Mouse (Mus musculus): ENCODE results near the gene Cdk5r1. TPM values are rescaled to one million over a fixed set of nuclear protein-coding genes. Genes with fewer than 3 reads are reported as not detected.

The Cdk5r1 gene
- polyA plus RNA-seq, 1 experiment from 2014 or later: 1.6 TPM

Other genes starting within 250 kb of the Cdk5r1 start
- 0.34 and 0.85 TPM in 2 replicates for gene Rhbdl3, start 176.1 kb upstream of the Cdk5r1 start, polyA plus RNA-seq (2016; fragmentation: Nextera tagmentation; extraction: Ambion mirVana)
- 21.3 and 25.0 TPM in 2 replicates for gene 5730455P16Rik, start 99.0 kb upstream of the Cdk5r1 start, polyA plus RNA-seq (2016; fragmentation: Nextera tagmentation; extraction: Ambion mirVana)
- gene Zfp207, start 93.7 kb upstream of the Cdk5r1 start, polyA plus RNA-seq (2016; fragmentation: Nextera tagmentation; extraction: Ambion mirVana): 295 and 314 TPM in 2 replicates
- gene Psmd11, start 48.4 kb upstream of the Cdk5r1 start, polyA plus RNA-seq (2016; fragmentation: Nextera tagmentation; extraction: Ambion mirVana): 362 and 370 TPM in 2 replicates